Mouse (Mus musculus): ENCODE data around the gene Olfr116.

GRCm38 (mm10) chr17:37663682-37664081, 36.7 kb upstream of the Olfr116 start, which contains the start of gene Olfr117:
- TF ChIP-seq POLR2A (IDR thresholded peaks at IDR 0.05; ENCODE audit: extremely low read depth, insufficient read depth, low read length) (no peak), CTCF (IDR thresholded peaks at IDR 0.05; ENCODE audit: low read depth, low read length) (no peak)

Measured in liver, adult 2 months (tissue).